Mouse (Mus musculus) midbrain, embryonic 11.5 days (tissue): ENCODE results near the gene Hmgb1. TPM values are rescaled to one million over a fixed set of nuclear protein-coding genes. Genes with fewer than 3 reads are reported as not detected.

Experiments used
- ATAC-seq: fragments of 200-750 bp; cut with Nextera tagmentation; 2 replicates; pipeline ENCODE4 v1.8.0; 2017; ENCODE audit warnings: moderate TSS enrichment, moderate library complexity; ENCODE audit not compliant: low FRiP score
- DNase-seq: peaks from one replicate; pipeline ENCODE4 v3.0.0; 2015; ENCODE audit warnings: low spot score; ENCODE audit errors: missing footprints
- H3K27ac ChIP-seq: fragments of 300-500 bp; sonication (generic); 2 replicates; pipeline ENCODE4 v1.5.1; 2014; ENCODE audit warnings: low read depth, low read length
- H3K27me3 ChIP-seq: fragments of 300-500 bp; sonication (generic); 2 replicates; pipeline ENCODE4 v1.6.1; 2014; ENCODE audit warnings: mild to moderate bottlenecking, low read length, moderate library complexity, mixed read lengths; ENCODE audit not compliant: control insufficient read depth, insufficient read depth
- H3K36me3 ChIP-seq: fragments of 300-500 bp; sonication (generic); 2 replicates; pipeline ENCODE4 v1.6.1; 2014; ENCODE audit warnings: mild to moderate bottlenecking, low read length, moderate library complexity, mixed read lengths; ENCODE audit not compliant: control insufficient read depth, insufficient read depth
- H3K4me1 ChIP-seq: fragments of 300-500 bp; sonication (generic); 2 replicates; pipeline ENCODE4 v1.6.1; 2014; ENCODE audit warnings: low read length; ENCODE audit not compliant: control insufficient read depth, insufficient read depth
- H3K4me2 ChIP-seq: fragments of 300-500 bp; sonication (generic); 2 replicates; pipeline ENCODE4 v1.6.1; 2014; ENCODE audit warnings: mild to moderate bottlenecking, moderate library complexity
- H3K4me3 ChIP-seq: fragments of 300-500 bp; sonication (generic); 2 replicates; pipeline ENCODE4 v1.5.1; 2014; ENCODE audit warnings: low read depth, low read length
- H3K9ac ChIP-seq: fragments of 300-500 bp; sonication (generic); 2 replicates; pipeline ENCODE4 v1.6.1; 2014; ENCODE audit warnings: low read length
- H3K9me3 ChIP-seq: fragments of 300-500 bp; sonication (generic); 2 replicates; pipeline ENCODE4 v1.6.1; 2016; ENCODE audit warnings: low read length; ENCODE audit not compliant: control insufficient read depth
- WGBS: fragments of 180-500 bp; shearing (Covaris S2); extraction: QIAGEN DNeasy Blood & Tissue Kit; methylation state at CpG from one replicate; pipeline ENCODE4 v1.1.7; 2014; 5-methylcytosine and 5-hydroxymethylcytosine counted together
- polyA plus RNA-seq: library from polyadenylated mRNA; unstranded; fragments of >200 nt; fragmentation: Nextera tagmentation; extraction: Ambion mirVana; gene quantifications from 2 replicates; pipeline ENCODE4 v1.2.1, GENCODE M21; 2014

Hmgb1 gene
- polyA plus RNA-seq, 1 experiment from 2014 or later, result 1,979 TPM

- Histone ChIP-seq H3K36me3 (no peaks in the 10 kb centered on the region), H3K4me2 (no peak overlapping the region), H3K27ac (no peak overlapping the region), H3K4me3 (no peak overlapping the region), H3K27me3 (no peaks in the 10 kb centered on the region), H3K9ac (no peak overlapping the region), H3K4me1 (peaks cover 2% of the 10 kb centered on the region; the same call in 1 of the 2 replicates), H3K9me3 (no peaks in the 10 kb centered on the region)
- WGBS, result 92% methylated on average over 3 of the region's 3 CpGs
- ATAC-seq, result no peak
- peak; percentile 67 for DNase-seq
Observed at GRCm38 (mm10) chr5:149179826-149180225, 4.5 kb downstream of the Hmgb1 start.

- no peak for ATAC-seq
- Histone ChIP-seq H3K9me3 (no peaks in the 10 kb centered on the region), H3K27ac (no peak overlapping the region), H3K4me3 (no peak overlapping the region), H3K27me3 (no peaks in the 10 kb centered on the region), H3K4me1 (peaks cover 2% of the 10 kb centered on the region; the same call in 1 of the 2 replicates), H3K4me2 (no peak overlapping the region), H3K36me3 (no peaks in the 10 kb centered on the region), H3K9ac (no peak overlapping the region)
- WGBS, result 91% methylated on average over 5 of the region's 5 CpGs
- DNase-seq, result peak; percentile 47
Observed at GRCm38 (mm10) chr5:149178095-149178494, 6.2 kb downstream of the Hmgb1 start.

GRCm38 (mm10) chr5:149175736-149176135 is 8.6 kb downstream of the Hmgb1 start:
- Histone ChIP-seq H3K27me3 (no peaks in the 10 kb centered on the region), H3K36me3 (no peaks in the 10 kb centered on the region), H3K9ac (no peak overlapping the region), H3K4me1 (no peaks in the 10 kb centered on the region), H3K4me2 (no peak overlapping the region), H3K9me3 (no peaks in the 10 kb centered on the region), H3K27ac (no peak overlapping the region), H3K4me3 (no peak overlapping the region)
- peak; percentile 68 for DNase-seq
- 90% methylated on average over 6 of the region's 6 CpGs for WGBS
- ATAC-seq, result no peak

DNA sequence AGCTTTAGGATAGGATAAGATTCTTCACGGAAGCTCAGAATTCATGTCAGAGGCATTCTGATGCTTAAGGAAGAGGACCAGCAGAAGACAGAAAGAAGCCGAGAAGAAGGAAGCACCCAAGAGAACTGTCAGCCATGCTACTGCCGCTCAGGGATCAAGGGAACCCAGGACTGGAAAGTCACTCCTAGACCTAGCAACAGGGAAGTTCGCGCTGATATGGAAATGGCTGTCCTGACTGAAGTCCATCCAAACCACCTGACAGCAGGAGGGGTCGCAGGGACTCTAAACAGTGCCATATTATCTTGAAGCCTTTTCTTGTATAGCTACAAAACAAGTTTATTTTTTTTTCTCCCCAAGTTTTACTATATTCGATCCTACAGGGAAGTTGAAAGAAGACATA is 9.8 kb downstream of the Hmgb1 start:
- Histone ChIP-seq H3K4me3 (no peak overlapping the region), H3K27me3 (no peaks in the 10 kb centered on the region), H3K4me2 (no peak overlapping the region), H3K9me3 (no peaks in the 10 kb centered on the region), H3K4me1 (no peaks in the 10 kb centered on the region), H3K27ac (no peak overlapping the region), H3K36me3 (no peaks in the 10 kb centered on the region), H3K9ac (no peak overlapping the region)
- DNase-seq, result no peak
- ATAC-seq, result no peak
- WGBS, result 84% methylated on average over 7 of the region's 7 CpGs

- H3K9ac ChIP-seq, result no peak overlapping the region
- DNase-seq (no peak), ATAC-seq (no peak)
- H3K4me3 ChIP-seq, result no peak overlapping the region
- WGBS, result 80% methylated on average over 10 of the region's 10 CpGs
- H3K27me3 ChIP-seq, result no peaks in the 10 kb centered on the region
- no peaks in the 10 kb centered on the region for H3K4me1 ChIP-seq
- no peak overlapping the region for H3K4me2 ChIP-seq
- no peak overlapping the region for H3K27ac ChIP-seq
- H3K36me3 ChIP-seq, result no peaks in the 10 kb centered on the region
- H3K9me3 ChIP-seq, result no peaks in the 10 kb centered on the region
Observed at GRCm38 (mm10) chr5:149172246-149172645, 12.0 kb downstream of the Hmgb1 start.

GRCm38 (mm10) chr5:149170841-149171588 is 13.3 kb downstream of the Hmgb1 start:
- 57% methylated on average over 8 of the region's 8 CpGs for WGBS

DNA sequence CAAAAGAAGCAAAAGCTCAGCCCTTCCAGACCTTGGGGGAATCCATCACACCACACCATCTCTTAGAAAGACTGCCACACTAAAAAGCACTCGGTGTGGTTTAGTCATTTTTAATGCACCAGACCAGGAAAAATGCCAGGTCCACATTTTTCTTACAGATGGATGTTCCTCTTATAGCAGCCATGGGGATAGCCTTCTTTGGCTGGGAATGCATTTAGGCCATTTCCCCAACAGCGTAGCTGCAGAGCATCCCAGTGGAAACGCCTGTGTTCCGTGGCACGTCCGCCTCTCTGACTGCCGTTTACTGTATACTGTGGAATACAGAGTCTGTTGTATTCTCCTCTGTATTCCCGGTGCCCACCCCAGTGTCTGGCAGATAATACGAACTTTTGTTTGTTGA is 15.5 kb downstream of the Hmgb1 start:
- ATAC-seq, result no peak
- H3K36me3 ChIP-seq, result no peaks in the 10 kb centered on the region
- H3K27ac ChIP-seq, result no peak overlapping the region
- H3K4me1 ChIP-seq, result no peaks in the 10 kb centered on the region
- 89% methylated on average over 9 of the region's 9 CpGs for WGBS
- no peak overlapping the region for H3K4me3 ChIP-seq
- H3K9me3 ChIP-seq, result no peaks in the 10 kb centered on the region
- H3K27me3 ChIP-seq, result no peaks in the 10 kb centered on the region
- H3K9ac ChIP-seq, result no peak overlapping the region
- no peak overlapping the region for H3K4me2 ChIP-seq
- DNase-seq, result no peak

More at GRCm38 (mm10) chr5:149170841-149171588, 13.3 kb downstream of the Hmgb1 start:
- Histone ChIP-seq H3K27ac (no peak overlapping the region), H3K9me3 (no peaks in the 10 kb centered on the region), H3K4me3 (no peak overlapping the region), H3K27me3 (no peaks in the 10 kb centered on the region), H3K36me3 (no peaks in the 10 kb centered on the region), H3K4me2 (no peak overlapping the region), H3K4me1 (no peaks in the 10 kb centered on the region), H3K9ac (no peak overlapping the region)
- DNase-seq, result peak; percentile 79
- ATAC-seq, result no peak

GRCm38 (mm10) chr5:149168051-149168450 is 16.2 kb downstream of the Hmgb1 start:
- Histone ChIP-seq H3K36me3 (no peaks in the 10 kb centered on the region), H3K4me1 (no peaks in the 10 kb centered on the region), H3K9ac (no peak overlapping the region), H3K27ac (no peak overlapping the region), H3K4me3 (no peak overlapping the region), H3K9me3 (no peaks in the 10 kb centered on the region), H3K27me3 (no peaks in the 10 kb centered on the region), H3K4me2 (no peak overlapping the region)
- DNase-seq (peak; percentile 75), ATAC-seq (no peak)
- 81% methylated on average over 2 of the region's 2 CpGs for WGBS

- WGBS, result 95% methylated on average over 10 of the region's 10 CpGs
- no peaks in the 10 kb centered on the region for H3K9me3 ChIP-seq
- H3K4me2 ChIP-seq, result no peak overlapping the region
- ATAC-seq, result no peak
- no peak for DNase-seq
- no peak overlapping the region for H3K4me3 ChIP-seq
- H3K27ac ChIP-seq, result no peak overlapping the region
- no peaks in the 10 kb centered on the region for H3K36me3 ChIP-seq
- no peaks in the 10 kb centered on the region for H3K4me1 ChIP-seq
- no peak overlapping the region for H3K9ac ChIP-seq
- no peaks in the 10 kb centered on the region for H3K27me3 ChIP-seq
Observed at GRCm38 (mm10) chr5:149166011-149166410, 18.3 kb downstream of the Hmgb1 start.
